Mouse (Mus musculus) heart, embryonic 14.5 days (tissue): ENCODE measurements around the gene Deaf1. TPM values are rescaled to one million over a fixed set of nuclear protein-coding genes. Genes with fewer than 3 reads are reported as not detected.

Source experiments
- ATAC-seq: fragments of 200-750 bp; cut with Nextera tagmentation; 2 replicates; pipeline ENCODE4 v1.8.0; 2017; ENCODE audit warnings: low read depth, moderate TSS enrichment; ENCODE audit not compliant: insufficient number of reproducible peaks, insufficient read depth, low FRiP score
- H3K27ac ChIP-seq, 2 experiments: fragments of 200-500 bp in 1 of 2; fragments of 300-500 bp in 1 of 2; sonication (generic) in 1 of 2; replicated peaks in 1 of 2; 2 replicates each; pipeline ENCODE4 v1.5.1; 2012 to 2014; ENCODE audit warnings: low read depth in 2 of 2, low read length in 2 of 2, control low read depth in 1 of 2, mild to moderate bottlenecking in 1 of 2, mixed read lengths in 1 of 2; ENCODE audit not compliant: control insufficient read depth in 1 of 2, insufficient read depth in 1 of 2
- H3K27me3 ChIP-seq: fragments of 300-500 bp; sonication (generic); 2 replicates; pipeline ENCODE4 v1.6.1; 2014; ENCODE audit warnings: mild to moderate bottlenecking, low read length, control low read depth; ENCODE audit not compliant: control insufficient read depth, insufficient read depth
- H3K36me3 ChIP-seq: fragments of 300-500 bp; sonication (generic); 2 replicates; pipeline ENCODE4 v1.6.1; 2014; ENCODE audit warnings: mild to moderate bottlenecking, control low read depth, low read length, mixed read lengths; ENCODE audit not compliant: control insufficient read depth, insufficient read depth
- H3K4me1 ChIP-seq, 2 experiments: fragments of 200-500 bp in 1 of 2; fragments of 300-500 bp in 1 of 2; sonication (generic) in 1 of 2; 2 replicates each; pipeline ENCODE4 v1.6.1; 2012 to 2014; ENCODE audit warnings: low read length in 2 of 2, control low read depth in 1 of 2, mixed read lengths in 1 of 2; ENCODE audit not compliant: control insufficient read depth in 2 of 2, insufficient read depth in 2 of 2
- H3K4me2 ChIP-seq: fragments of 300-500 bp; sonication (generic); 2 replicates; pipeline ENCODE4 v1.6.1; 2014; ENCODE audit warnings: mild to moderate bottlenecking, low read length
- H3K4me3 ChIP-seq, 2 experiments: fragments of 200-500 bp in 1 of 2; fragments of 300-500 bp in 1 of 2; sonication (generic) in 1 of 2; 2 replicates each; pipeline ENCODE4 v1.5.1; 2012 to 2014; ENCODE audit warnings: low read length in 2 of 2, mild to moderate bottlenecking in 2 of 2, control low read depth in 1 of 2, low read depth in 1 of 2, moderate library complexity in 1 of 2; ENCODE audit not compliant: control insufficient read depth in 1 of 2, insufficient read depth in 1 of 2
- H3K9ac ChIP-seq: fragments of 300-500 bp; sonication (generic); 2 replicates; pipeline ENCODE4 v1.6.1; 2014; ENCODE audit warnings: mild to moderate bottlenecking, low read length
- H3K9me3 ChIP-seq: fragments of 300-500 bp; sonication (generic); 2 replicates; pipeline ENCODE4 v1.6.1; 2016; ENCODE audit warnings: low read length, control low read depth; ENCODE audit not compliant: control insufficient read depth
- WGBS: fragments of 180-500 bp; shearing (Covaris S2); extraction: QIAGEN DNeasy Blood & Tissue Kit; methylation state at CpG from one replicate; pipeline ENCODE4 v1.1.7; 2014; 5-methylcytosine and 5-hydroxymethylcytosine counted together
- polyA plus RNA-seq: library from polyadenylated mRNA; unstranded; fragments of >200 nt; fragmentation: Nextera tagmentation; extraction: Ambion mirVana; gene quantifications from 2 replicates; pipeline ENCODE4 v1.2.1, GENCODE M21; 2014

Deaf1 gene
- polyA plus RNA-seq, 1 experiment from 2014 or later: 36.9 TPM

DNA sequence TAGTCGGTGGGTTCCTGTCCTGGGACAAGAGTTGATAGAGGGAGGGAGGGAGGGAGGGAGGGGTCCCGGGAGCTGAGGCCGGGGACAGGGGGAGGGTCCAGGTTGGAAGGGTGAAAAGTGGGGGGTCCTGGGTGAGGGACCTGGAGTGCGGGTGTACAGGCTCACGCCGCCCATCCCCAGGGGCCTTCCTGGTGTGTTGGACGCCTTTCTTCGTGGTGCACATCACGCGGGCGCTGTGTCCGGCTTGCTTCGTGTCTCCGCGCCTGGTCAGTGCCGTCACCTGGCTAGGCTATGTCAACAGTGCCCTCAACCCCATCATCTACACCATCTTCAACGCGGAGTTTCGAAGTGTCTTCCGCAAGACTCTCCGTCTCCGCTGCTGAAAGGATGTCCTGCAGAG lies 33.0 kb downstream of the Deaf1 start:
- Histone ChIP-seq H3K4me1 (peaks cover 4 to 22% of the 10 kb centered on the region in 2 experiments; a peak in 3 of 4 replicates), H3K4me2 (peak overlapping the region; percentile 74), H3K36me3 (peaks cover 16% of the 10 kb centered on the region), H3K4me3 (peak overlapping the region; percentile 24 to 44), H3K9me3 (no peaks in the 10 kb centered on the region), H3K9ac (peak overlapping the region; percentile 49; the same call in 1 of the 2 replicates), H3K27me3 (peaks cover 62% of the 10 kb centered on the region), H3K27ac (no peak overlapping the region)
- ATAC-seq: no peak
- 5% methylated on average over 22 of the region's 22 CpGs for WGBS

DNA sequence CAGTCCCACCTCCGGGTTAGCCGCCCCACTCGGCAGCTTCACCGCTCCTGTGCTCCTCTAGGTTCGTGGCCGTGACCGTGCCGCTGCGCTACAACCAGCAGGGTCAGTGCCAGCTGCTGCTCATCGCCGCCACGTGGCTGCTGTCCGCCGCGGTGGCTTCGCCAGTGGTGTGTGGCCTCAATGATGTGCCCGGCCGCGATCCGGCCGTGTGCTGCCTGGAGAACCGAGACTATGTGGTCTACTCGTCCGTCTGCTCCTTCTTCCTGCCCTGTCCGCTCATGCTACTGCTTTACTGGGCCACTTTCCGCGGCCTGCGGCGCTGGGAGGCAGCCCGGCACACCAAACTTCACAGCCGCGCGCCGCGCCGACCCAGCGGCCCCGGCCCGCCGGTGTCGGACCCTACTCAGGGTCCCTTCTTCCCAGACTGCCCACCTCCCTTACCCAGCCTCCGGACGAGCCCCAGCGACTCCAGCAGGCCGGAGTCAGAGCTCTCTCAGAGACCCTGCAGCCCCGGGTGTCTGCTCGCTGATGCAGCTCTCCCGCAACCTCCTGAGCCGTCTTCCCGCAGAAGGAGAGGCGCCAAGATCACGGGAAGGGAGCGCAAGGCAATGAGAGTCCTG lies 33.5 kb downstream of the Deaf1 start:
- H3K36me3 ChIP-seq: peaks cover 12% of the 10 kb centered on the region
- H3K27me3 ChIP-seq: peaks cover 63% of the 10 kb centered on the region
- 1% methylated on average over 53 of the region's 53 CpGs for WGBS
- H3K4me2 ChIP-seq: peak overlapping the region; percentile 74
- H3K4me1 ChIP-seq: peaks cover 4 to 22% of the 10 kb centered on the region in 2 experiments; a peak in 3 of 4 replicates
- peak overlapping the region; percentile 24 to 44 for H3K4me3 ChIP-seq
- H3K9ac ChIP-seq: peak overlapping the region; percentile 49; the same call in 1 of the 2 replicates
- no peaks in the 10 kb centered on the region for H3K9me3 ChIP-seq
- H3K27ac ChIP-seq: no peak overlapping the region
- no peak for ATAC-seq

DNA sequence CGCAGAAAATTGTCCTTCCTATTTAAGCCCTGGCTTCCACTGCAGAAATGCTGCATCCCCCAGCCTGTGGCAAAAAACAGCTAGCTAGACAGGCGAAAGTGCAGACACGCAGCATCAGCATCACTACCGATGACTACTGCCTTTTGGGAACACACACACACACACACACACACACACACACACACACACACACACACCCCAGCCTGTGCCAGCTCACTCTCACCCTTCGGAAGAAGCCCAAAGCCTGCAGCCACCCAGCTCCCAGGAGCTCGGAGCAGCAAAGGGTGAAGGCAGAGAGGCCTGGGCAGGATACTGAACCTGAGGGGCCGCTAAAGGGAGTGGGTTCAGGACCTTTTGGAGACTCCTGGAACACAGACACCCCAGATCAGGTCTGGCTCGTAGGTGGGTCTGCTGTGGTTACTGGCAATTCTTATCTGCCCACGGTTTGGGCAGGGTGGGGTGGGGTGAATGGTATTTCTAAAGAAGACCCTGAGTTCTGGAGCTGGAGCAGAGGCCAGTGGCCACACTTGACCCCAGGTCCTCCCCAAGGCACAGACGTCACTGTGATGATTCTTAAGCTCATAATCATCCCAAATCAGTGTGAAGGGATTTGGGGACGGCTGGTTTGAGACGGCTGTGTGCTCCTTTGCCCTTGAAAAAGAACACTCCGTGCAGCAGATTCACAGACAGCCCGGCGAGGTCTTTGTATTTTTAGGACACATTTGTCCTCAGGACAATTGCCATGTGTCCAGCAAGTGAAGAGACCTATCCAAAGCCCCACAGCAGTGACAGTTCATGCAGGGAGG lies 34.7 kb downstream of the Deaf1 start:
- Histone ChIP-seq H3K4me2 (peak overlapping the region; percentile 75), H3K4me1 (peaks cover 4 to 22% of the 10 kb centered on the region in 2 experiments; a peak in 3 of 4 replicates), H3K36me3 (peaks cover 9% of the 10 kb centered on the region), H3K9ac (no peak overlapping the region), H3K27me3 (peaks cover 63% of the 10 kb centered on the region), H3K27ac (no peak overlapping the region), H3K4me3 (peak overlapping the region in 1 of 2 experiments; percentile 39; a peak in 2 of 4 replicates), H3K9me3 (no peaks in the 10 kb centered on the region)
- WGBS: 40% methylated on average over 15 of the region's 15 CpGs
- ATAC-seq: no peak

DNA sequence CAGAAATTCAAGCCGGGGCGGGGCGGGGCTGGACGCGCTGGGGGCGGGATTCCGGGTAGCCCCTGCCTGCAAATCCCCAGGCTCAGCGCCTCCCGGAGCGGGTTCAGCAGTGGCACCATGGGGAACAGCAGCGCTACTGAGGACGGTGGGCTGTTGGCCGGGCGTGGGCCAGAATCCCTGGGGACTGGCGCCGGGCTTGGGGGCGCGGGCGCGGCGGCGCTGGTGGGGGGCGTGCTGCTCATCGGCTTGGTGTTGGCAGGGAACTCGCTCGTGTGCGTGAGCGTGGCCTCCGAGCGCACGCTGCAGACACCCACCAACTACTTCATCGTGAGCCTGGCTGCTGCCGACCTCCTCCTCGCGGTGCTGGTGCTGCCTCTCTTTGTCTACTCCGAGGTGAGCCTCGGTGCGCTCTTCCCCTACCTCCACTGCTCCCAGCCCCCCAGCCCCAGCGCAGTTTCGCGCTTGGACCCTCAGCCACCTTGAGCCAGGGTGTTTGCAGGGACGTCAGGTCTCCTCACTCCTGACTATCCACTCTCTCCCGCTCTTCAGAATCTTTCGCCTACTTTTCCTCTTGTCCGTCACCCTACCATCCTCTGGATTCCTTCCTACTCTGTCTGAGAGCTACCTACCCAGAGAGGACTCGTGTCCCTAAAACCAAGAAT lies 35.4 kb downstream of the Deaf1 start, which contains the start of gene Drd4:
Gene Drd4, plus strand, starts transcription at position 86 of the 662 bp plus-strand sequence.
- peak within 1 kb of the TSS; percentile 44 for H3K9ac ChIP-seq
- peaks cover 4 to 22% of the 10 kb centered on the region in 2 experiments; a peak in 3 of 4 replicates for H3K4me1 ChIP-seq
- H3K27me3 ChIP-seq: peaks cover 63% of the 10 kb centered on the region
- no peaks in the 10 kb centered on the region for H3K9me3 ChIP-seq
- H3K4me2 ChIP-seq: peak within 1 kb of the TSS; percentile 75
- no peak within 1 kb of the TSS for H3K27ac ChIP-seq
- peak within 1 kb of the TSS; percentile 35 to 39 for H3K4me3 ChIP-seq
- peaks cover 4% of the 10 kb centered on the region for H3K36me3 ChIP-seq
- WGBS: 3% methylated on average over 35 of the region's 46 CpGs
- no peak; the same call in 1 of the 2 replicates for ATAC-seq

DNA sequence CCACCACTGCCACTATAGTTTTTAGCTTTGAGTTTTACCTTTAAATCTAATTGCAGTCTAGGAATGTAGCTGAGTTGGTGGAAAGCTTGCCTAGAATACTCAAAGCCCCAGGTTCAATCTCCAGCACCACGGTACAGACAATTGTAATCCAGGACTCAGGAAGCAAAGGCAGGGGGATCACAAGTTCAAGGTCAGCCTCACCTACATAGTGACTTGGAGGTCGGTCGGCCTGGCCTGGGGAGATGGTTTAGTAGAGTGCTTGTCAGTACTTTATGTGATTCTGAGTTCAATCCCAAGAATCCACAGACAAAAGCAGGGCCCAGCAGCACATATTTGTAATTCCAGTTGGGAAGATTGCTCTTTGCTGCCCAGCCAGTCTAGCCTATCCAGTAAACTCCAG lies 39.4 kb downstream of the Deaf1 start:
- H3K27ac ChIP-seq: no peak overlapping the region
- ATAC-seq: no peak
- no peaks in the 10 kb centered on the region for H3K36me3 ChIP-seq
- 61% methylated on average over 3 of the region's 3 CpGs for WGBS
- H3K27me3 ChIP-seq: peaks cover 36% of the 10 kb centered on the region
- no peak overlapping the region for H3K4me2 ChIP-seq
- no peak overlapping the region for H3K4me3 ChIP-seq
- peaks cover 0 to 5% of the 10 kb centered on the region in 2 experiments; a peak in 2 of 4 replicates for H3K4me1 ChIP-seq
- no peak overlapping the region for H3K9ac ChIP-seq
- H3K9me3 ChIP-seq: no peaks in the 10 kb centered on the region

DNA sequence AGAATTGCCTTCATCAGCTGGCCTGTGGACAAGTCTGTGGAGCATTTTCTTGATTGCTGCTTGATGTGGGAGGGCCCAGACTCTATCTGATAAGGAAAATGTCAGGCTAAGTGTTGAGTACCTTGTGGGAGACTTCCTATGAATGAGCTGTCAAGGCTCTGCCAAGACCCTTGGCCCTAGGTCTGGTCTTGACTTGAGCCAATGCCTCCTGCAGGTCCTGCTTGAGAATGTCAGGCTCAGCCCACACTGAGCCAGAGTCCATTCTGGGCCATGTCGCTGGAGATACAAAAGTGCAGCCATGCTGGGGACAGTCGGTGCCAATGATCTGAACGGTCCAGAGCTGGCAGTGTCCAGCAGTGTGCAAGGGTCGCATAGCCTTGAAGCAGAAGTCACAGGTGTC lies 44.7 kb downstream of the Deaf1 start:
- H3K4me1 ChIP-seq: peaks cover 2 to 12% of the 10 kb centered on the region in 2 experiments; a peak in 3 of 4 replicates
- H3K4me3 ChIP-seq: no peak overlapping the region
- no peak overlapping the region for H3K9ac ChIP-seq
- 78% methylated on average over 4 of the region's 4 CpGs for WGBS
- no peaks in the 10 kb centered on the region for H3K9me3 ChIP-seq
- peaks cover 17% of the 10 kb centered on the region; the same call in 1 of the 2 replicates for H3K27me3 ChIP-seq
- no peak overlapping the region for H3K4me2 ChIP-seq
- ATAC-seq: no peak
- H3K36me3 ChIP-seq: no peaks in the 10 kb centered on the region
- H3K27ac ChIP-seq: no peak overlapping the region

DNA sequence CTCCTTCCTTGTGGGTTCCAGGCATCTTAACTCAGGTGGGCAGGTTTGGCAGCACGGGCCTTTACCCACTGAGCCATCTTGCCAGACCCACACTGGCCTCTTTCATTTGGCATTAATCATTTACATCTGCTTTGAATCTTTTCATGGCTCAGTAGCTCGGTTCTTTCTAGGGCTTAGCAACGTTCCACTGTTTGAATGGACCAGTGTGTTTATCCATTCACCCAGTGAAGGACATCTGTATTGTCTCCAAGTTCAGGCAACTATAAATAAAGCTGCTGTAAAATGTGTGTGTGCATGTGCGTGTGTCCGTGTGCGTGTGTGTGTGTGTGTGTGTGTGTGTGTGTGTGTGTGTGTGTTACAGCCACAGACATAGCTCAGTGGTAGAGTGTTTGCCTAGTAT lies 46.0 kb downstream of the Deaf1 start:
- Histone ChIP-seq H3K9me3 (no peaks in the 10 kb centered on the region), H3K9ac (no peak overlapping the region), H3K27me3 (peaks cover 17% of the 10 kb centered on the region; the same call in 1 of the 2 replicates), H3K4me3 (no peak overlapping the region), H3K4me1 (peaks cover 2 to 12% of the 10 kb centered on the region in 2 experiments; a peak in 3 of 4 replicates), H3K36me3 (no peaks in the 10 kb centered on the region), H3K4me2 (no peak overlapping the region), H3K27ac (no peak overlapping the region)
- 80% methylated on average over 6 of the region's 6 CpGs for WGBS
- no peak for ATAC-seq
